Comparison of ENCODE assay signal across 16 mouse cellular contexts in the genomic region with DNA sequence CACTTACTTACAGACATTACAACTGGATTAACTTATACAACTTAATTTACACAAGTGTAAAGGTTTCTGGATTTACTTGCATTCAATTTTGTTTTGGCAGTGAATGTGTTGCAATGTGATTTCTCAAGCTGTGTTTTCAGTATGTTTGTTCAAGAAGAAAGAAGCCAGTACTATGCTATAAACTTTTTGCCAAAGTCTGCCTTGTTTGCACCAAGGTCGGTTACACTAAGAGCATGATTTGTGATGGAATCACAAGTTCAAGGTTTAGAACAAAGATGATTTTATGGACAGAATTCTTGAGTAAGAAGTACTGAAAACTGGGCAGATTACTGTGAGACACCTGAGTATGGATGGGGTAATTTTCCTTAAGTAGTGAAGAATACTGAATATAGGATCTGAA.
"Had no signal": no experiment of that assay in that cellular context is flagged by ENCODE, and none has a peak within 500 bp of the region (broad histone marks: within the 10 kb centered on the region; RNA-seq: fewer than 3 reads in every experiment).

No protein-coding gene starts in this region.

- H3K4me1 ChIP-seq: neural tube, embryonic 13.5 days; neural tube, embryonic 15.5 days; stomach, embryonic 15.5 days had no signal

- DNase-seq: retina, postnatal 1 day; right cerebral cortex, adult 18-20 months; right cerebral cortex, postnatal 14 days; right cerebral cortex, postnatal 25 days; right cerebral cortex, postnatal 4 days; spleen, adult 18-20 months; thymus, adult 18-20 months; thymus, adult 2 months; thymus, postnatal 14 days; thymus, postnatal 25 days; thymus, postnatal 36 days; thymus, postnatal 4 days had no signal

- H3K4me3 ChIP-seq: neural tube, embryonic 13.5 days; neural tube, embryonic 15.5 days; stomach, embryonic 15.5 days had no signal

- H3K36me3 ChIP-seq: neural tube, embryonic 13.5 days; neural tube, embryonic 15.5 days; stomach, embryonic 15.5 days had no signal

- H3K9ac ChIP-seq: neural tube, embryonic 13.5 days; neural tube, embryonic 15.5 days; stomach, embryonic 15.5 days had no signal

- H3K27ac ChIP-seq: neural tube, embryonic 13.5 days; neural tube, embryonic 15.5 days; stomach, embryonic 15.5 days; stomach, postnatal 0 days had no signal

- H3K27me3 ChIP-seq: neural tube, embryonic 13.5 days; neural tube, embryonic 15.5 days; stomach, embryonic 15.5 days had no signal

- H3K9me3 ChIP-seq: neural tube, embryonic 13.5 days; neural tube, embryonic 15.5 days; stomach, embryonic 15.5 days had no signal

- H3K4me2 ChIP-seq: neural tube, embryonic 13.5 days; neural tube, embryonic 15.5 days; stomach, embryonic 15.5 days had no signal
